Mouse (Mus musculus) E14TG2a.4 (cell line): ENCODE measurements at regions not wholly inside any gene's neighbourhood (a gene's known extent, or its start where the extent isn't known, plus 50 kb on each side); places are given as distances from the start of the nearest gene placed in this dataset.

ENCODE experiments used
- CTCF ChIP-seq: conservative IDR thresholded peaks from 2 replicates; pipeline ENCODE4 v1.5.1; 2014; ENCODE audit warnings: low read length
- NANOG ChIP-seq: IDR thresholded peaks from 2 replicates; pipeline ENCODE4 v1.6.1; 2014; ENCODE audit warnings: borderline replicate concordance, low read length, mixed read lengths

- TF ChIP-seq CTCF (no peak), NANOG (no peak)
These were observed 127.6 kb downstream of the Cdh26 start for GRCm38 (mm10) chr2:178557934-178558333.
